Mouse (Mus musculus) small intestine, adult 10 weeks (tissue): ENCODE data around the gene Inpp1. TPM values are rescaled to one million over a fixed set of nuclear protein-coding genes. Genes with fewer than 3 reads are reported as not detected.

Source experiments
- polyA plus RNA-seq: library from polyadenylated mRNA; stranded (reverse); fragments of 350-450 nt; fragmentation: Illumina TruSeq; extraction: RNeasy Lipid Tissue Mini Kit (QIAGEN cat#74804); gene quantifications from one replicate; pipeline ENCODE4 v1.2.3, GENCODE M21; 2014; ENCODE audit warnings: low replicate concordance

Inpp1 gene
- 27.8 TPM for polyA plus RNA-seq

DNA sequence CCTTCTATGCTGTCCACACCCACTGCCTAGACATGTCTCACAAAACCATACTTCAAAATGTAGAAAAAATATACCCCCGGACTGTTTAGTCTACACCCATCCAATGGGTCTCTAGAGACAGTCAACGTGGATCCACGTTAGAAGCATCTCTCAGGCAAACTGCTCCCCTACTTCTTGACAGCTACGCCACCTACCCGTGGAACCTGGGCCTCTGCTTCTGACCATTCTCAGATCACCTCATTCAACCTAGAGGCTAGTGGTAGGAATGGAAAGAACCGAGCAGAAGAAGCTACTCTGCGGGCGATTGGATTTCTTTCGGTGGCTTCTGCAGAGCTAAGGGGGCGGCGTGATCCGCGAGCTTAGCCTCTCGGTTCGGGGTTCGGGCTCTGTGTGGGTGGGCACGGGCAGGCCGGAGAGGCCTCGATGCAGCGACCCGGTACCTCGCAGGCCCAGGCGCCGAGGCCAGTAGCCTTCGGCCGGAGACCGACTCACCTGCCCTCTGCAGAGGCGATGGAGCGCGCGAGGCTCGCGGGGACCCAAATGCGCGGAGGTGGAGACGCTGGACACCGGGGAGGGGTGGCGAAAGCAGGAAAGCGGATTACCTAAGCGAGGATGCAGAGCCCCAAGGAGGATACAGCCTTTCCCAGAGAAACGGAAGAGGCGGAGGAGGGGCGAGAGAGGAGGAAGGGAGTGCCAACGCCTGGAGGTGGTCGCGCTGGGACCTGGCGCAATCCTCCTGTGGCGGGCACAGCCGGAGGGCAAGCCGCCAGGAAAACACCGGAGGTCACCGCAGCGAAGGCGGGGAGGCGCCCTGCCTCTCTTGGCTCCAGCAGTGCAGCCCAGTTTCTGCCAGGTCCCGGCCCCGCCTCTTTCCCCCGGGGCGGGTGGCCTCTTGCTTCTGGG is at the start of gene Inpp1:
Gene Inpp1 (minus strand): TSS at position 779 of the 903 bp plus-strand sequence.

GRCm38 (mm10) chr1:52844782-52845665 is 27.5 kb upstream of the Inpp1 start, which contains the start of gene Hibch:
Hibch (plus strand) TSS chr1:52844929.

Other genes starting within 250 kb of the Inpp1 start
- gene Nemp2, start 187.0 kb downstream of the Inpp1 start, polyA plus RNA-seq, result 3.4 TPM
- gene Mfsd6, start 90.2 kb downstream of the Inpp1 start, polyA plus RNA-seq, result 39.5 TPM
- 75.7 TPM for gene Hibch, start 27.2 kb upstream of the Inpp1 start, polyA plus RNA-seq
- gene 1700019D03Rik, start 202.5 kb upstream of the Inpp1 start, polyA plus RNA-seq, result 7.5 TPM
- gene Mstn, start 244.0 kb upstream of the Inpp1 start, polyA plus RNA-seq, result not detected